Mouse (Mus musculus): ENCODE data around the gene Frs3. TPM values are rescaled to one million over a fixed set of nuclear protein-coding genes. Genes with fewer than 3 reads are reported as not detected.

Frs3 gene
- polyA plus RNA-seq, 1 experiment from 2014 or later: 32.3 TPM

- no peak for DNase-seq
- Histone ChIP-seq H3K27me3 (ENCODE audit: control insufficient read depth, insufficient read depth, low read length) (no peaks in the 10 kb centered on the region), H3K4me1 (ENCODE audit: control insufficient read depth, insufficient read depth, low read length) (no peaks in the 10 kb centered on the region), H3K9ac (replicated peaks; ENCODE audit: low read length) (no peak overlapping the region), H3K4me3 (replicated peaks; ENCODE audit: low read depth, low read length) (no peak overlapping the region), H3K9me3 (ENCODE audit: control insufficient read depth, low read length) (no peaks in the 10 kb centered on the region), H3K4me2 (ENCODE audit: low read length) (no peak overlapping the region), H3K27ac (replicated peaks; ENCODE audit: low read depth, low read length) (no peak overlapping the region), H3K36me3 (ENCODE audit: control insufficient read depth, insufficient read depth, low read length) (peaks cover 73% of the 10 kb centered on the region)
- ATAC-seq (ENCODE audit: low FRiP score, low TSS enrichment): no peak
- WGBS: 88% methylated on average over 5 of the region's 5 CpGs
These were observed 10.1 kb upstream of the Frs3 start for GRCm38 (mm10) chr17:47678702-47679101.

DNA sequence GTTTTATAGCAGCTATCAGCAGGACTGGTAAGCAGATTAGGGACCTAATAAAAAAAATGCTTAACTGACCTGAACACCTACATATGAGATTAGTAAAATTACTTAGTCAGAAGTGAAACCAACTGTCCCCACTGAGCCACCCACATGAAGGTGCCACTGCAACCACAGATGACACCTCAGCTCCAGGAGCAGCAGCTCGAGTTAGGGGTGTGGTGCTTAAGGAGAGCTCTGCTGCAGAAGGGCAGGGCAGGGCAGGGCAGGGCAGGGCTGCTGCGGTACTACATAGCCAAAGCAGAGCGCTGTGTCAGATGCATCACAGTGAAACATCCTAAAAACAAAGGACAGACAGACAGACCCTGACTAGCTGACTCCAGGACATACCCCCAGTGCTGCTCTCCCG, 6.0 kb upstream of the Frs3 start:
- ATAC-seq (ENCODE audit: low FRiP score, low TSS enrichment) (no peak), DNase-seq (no peak)
- Histone ChIP-seq H3K36me3 (ENCODE audit: control insufficient read depth, insufficient read depth, low read length) (peaks cover 83% of the 10 kb centered on the region), H3K9me3 (ENCODE audit: control insufficient read depth, low read length) (no peaks in the 10 kb centered on the region), H3K4me2 (ENCODE audit: low read length) (no peak overlapping the region), H3K27me3 (ENCODE audit: control insufficient read depth, insufficient read depth, low read length) (no peaks in the 10 kb centered on the region), H3K4me1 (ENCODE audit: control insufficient read depth, insufficient read depth, low read length) (peaks cover 8% of the 10 kb centered on the region), H3K9ac (replicated peaks; ENCODE audit: low read length) (no peak overlapping the region), H3K4me3 (replicated peaks; ENCODE audit: low read depth, low read length) (no peak overlapping the region), H3K27ac (replicated peaks; ENCODE audit: low read depth, low read length) (no peak overlapping the region)
- WGBS: 85% methylated on average over 4 of the region's 4 CpGs

DNA sequence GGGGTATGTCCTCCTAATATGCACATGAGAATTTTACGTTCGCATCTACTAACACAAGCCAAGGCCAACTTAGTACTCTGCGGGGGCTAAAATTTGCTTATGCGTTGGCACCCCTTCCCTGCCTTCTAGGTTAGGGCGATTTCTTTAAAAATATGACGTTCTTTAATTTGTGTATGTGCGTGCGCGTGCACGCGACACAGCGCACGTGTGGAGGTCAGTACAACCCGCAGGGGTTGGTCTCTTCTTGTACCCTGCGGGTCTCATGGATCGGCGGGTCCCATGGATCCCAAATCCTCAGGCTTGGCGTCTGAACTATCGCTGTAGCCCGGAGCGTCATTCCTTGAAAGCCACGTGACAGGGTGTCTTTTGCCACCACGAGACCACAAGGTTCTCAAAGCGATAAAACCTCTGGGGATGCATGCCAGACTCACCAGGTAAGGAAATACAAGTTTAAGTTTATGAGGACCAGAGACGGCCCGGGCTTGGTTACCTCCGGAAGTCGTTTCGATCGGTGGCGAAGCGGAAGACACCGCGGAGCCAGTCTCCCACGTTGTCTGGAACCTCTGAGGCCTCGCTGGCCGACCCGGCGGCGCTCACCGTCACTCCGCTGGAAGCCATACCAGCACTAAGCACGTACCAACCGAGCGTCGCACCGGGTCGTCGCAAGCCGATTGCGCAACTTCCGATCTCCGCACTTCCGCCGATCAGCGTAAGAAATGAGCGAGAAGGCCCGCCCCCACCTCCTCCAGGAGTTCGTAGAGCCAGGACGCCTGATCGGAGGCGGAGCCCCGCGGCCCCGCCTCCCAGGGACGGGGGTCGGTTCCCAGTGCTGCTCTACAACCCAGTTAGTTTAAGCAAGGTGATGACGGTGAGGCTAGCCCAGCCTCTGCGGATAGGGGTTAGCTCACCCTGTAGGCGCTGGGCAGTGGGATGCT, 1.2 kb upstream of the Frs3 start:
- Histone ChIP-seq H3K9ac (replicated peaks; ENCODE audit: low read length) (peak overlapping the region; percentile 83), H3K4me1 (ENCODE audit: control insufficient read depth, insufficient read depth, low read length) (peaks cover 15% of the 10 kb centered on the region), H3K4me2 (ENCODE audit: low read length) (peak overlapping the region; percentile 84), H3K27me3 (ENCODE audit: control insufficient read depth, insufficient read depth, low read length) (no peaks in the 10 kb centered on the region), H3K36me3 (ENCODE audit: control insufficient read depth, insufficient read depth, low read length) (peaks cover 38% of the 10 kb centered on the region), H3K4me3 (replicated peaks; ENCODE audit: low read depth, low read length) (peak overlapping the region; percentile 63), H3K27ac (replicated peaks; ENCODE audit: low read depth, low read length) (peak overlapping the region; percentile 86), H3K9me3 (ENCODE audit: control insufficient read depth, low read length) (no peaks in the 10 kb centered on the region)
- 2% methylated on average over 70 of the region's 70 CpGs for WGBS
- ATAC-seq (ENCODE audit: low FRiP score, low TSS enrichment): peak; percentile 92
- peak; percentile 99 for DNase-seq

DNA sequence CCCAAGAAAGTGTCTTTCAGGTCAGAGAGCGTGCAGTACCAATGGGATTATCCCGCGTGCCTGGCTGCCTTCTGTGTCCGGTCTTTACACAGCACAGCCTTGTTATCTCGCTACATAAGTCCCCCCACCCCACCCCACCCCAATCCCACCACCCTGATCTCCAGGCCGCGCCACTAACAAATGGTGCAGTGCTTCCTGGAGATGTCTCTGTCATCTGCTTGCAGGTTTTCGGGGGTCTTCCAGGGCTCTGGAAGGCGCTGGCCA, 554 bp upstream of the Frs3 start, which contains the start of gene Tomm6:
Gene Tomm6, minus strand, starts transcription at position 43 of the 264 bp plus-strand sequence.
- WGBS: 0% methylated on average over 9 of the region's 9 CpGs
- Histone ChIP-seq H3K27ac (replicated peaks; ENCODE audit: low read depth, low read length) (peak within 1 kb of the TSS; percentile 86), H3K9me3 (ENCODE audit: control insufficient read depth, low read length) (no peaks in the 10 kb centered on the region), H3K4me2 (ENCODE audit: low read length) (peak within 1 kb of the TSS; percentile 84), H3K4me1 (ENCODE audit: control insufficient read depth, insufficient read depth, low read length) (peaks cover 15% of the 10 kb centered on the region), H3K4me3 (replicated peaks; ENCODE audit: low read depth, low read length) (peak within 1 kb of the TSS; percentile 63), H3K27me3 (ENCODE audit: control insufficient read depth, insufficient read depth, low read length) (no peaks in the 10 kb centered on the region), H3K9ac (replicated peaks; ENCODE audit: low read length) (peak within 1 kb of the TSS; percentile 83), H3K36me3 (ENCODE audit: control insufficient read depth, insufficient read depth, low read length) (peaks cover 32% of the 10 kb centered on the region)
- DNase-seq: no peak
- ATAC-seq (ENCODE audit: low FRiP score, low TSS enrichment): no peak; the same call in 1 of the 2 replicates

DNA sequence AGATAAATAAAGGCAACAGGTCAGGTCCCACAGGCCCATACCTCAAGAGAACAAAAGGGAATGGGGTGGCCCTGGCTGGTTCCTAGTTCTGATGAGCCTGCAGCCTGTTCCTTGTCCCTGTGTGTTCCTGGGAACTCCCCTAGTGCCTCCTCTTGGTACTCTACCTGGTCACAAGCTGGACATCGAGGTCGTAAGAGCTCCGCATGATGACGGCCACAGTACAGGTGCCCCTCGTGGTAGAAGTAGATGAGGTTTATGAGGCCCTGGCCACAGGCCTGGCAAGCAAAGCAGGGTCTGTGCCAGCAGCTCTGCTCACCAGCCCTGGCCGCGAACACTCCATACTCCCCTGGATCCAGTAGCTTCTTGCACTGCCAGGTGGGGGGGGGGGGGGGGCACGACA, 1.1 kb downstream of the Frs3 start:
- peak overlapping the region; percentile 63; the same call in 1 of the 2 replicates for H3K4me3 ChIP-seq (replicated peaks; ENCODE audit: low read depth, low read length)
- no peaks in the 10 kb centered on the region for H3K27me3 ChIP-seq (ENCODE audit: control insufficient read depth, insufficient read depth, low read length)
- DNase-seq (no peak), ATAC-seq (ENCODE audit: low FRiP score, low TSS enrichment) (no peak)
- H3K27ac ChIP-seq (replicated peaks; ENCODE audit: low read depth, low read length): no peak overlapping the region
- H3K4me2 ChIP-seq (ENCODE audit: low read length): peak overlapping the region; percentile 84
- H3K9me3 ChIP-seq (ENCODE audit: control insufficient read depth, low read length): no peaks in the 10 kb centered on the region
- peaks cover 18% of the 10 kb centered on the region for H3K4me1 ChIP-seq (ENCODE audit: control insufficient read depth, insufficient read depth, low read length)
- no peak overlapping the region for H3K9ac ChIP-seq (replicated peaks; ENCODE audit: low read length)
- WGBS: 86% methylated on average over 8 of the region's 8 CpGs
- peaks cover 16% of the 10 kb centered on the region for H3K36me3 ChIP-seq (ENCODE audit: control insufficient read depth, insufficient read depth, low read length)

DNA sequence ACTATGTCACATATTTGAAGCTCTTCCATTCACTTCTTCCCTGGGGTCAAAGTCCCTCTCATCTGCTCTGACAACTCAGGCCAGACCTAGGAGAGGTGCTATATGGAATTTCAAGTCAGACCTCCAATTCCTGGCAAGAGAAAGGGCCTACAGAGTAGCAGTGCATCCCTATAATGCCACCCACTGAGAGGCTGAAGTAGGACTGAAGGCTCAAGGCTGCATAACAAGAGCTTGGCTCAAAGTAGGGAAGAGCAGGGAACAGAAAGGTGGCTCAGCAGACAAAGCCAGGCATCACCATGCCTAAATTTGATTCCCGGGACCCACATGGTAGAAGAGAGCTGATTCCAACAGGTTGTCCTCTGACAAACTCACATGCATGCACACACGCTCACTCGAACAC, 2.8 kb downstream of the Frs3 start:
- H3K27me3 ChIP-seq (ENCODE audit: control insufficient read depth, insufficient read depth, low read length): no peaks in the 10 kb centered on the region
- WGBS: 96% methylated on average over 3 of the region's 3 CpGs
- no peaks in the 10 kb centered on the region for H3K9me3 ChIP-seq (ENCODE audit: control insufficient read depth, low read length)
- no peak overlapping the region for H3K4me3 ChIP-seq (replicated peaks; ENCODE audit: low read depth, low read length)
- H3K9ac ChIP-seq (replicated peaks; ENCODE audit: low read length): no peak overlapping the region
- H3K36me3 ChIP-seq (ENCODE audit: control insufficient read depth, insufficient read depth, low read length): no peaks in the 10 kb centered on the region
- no peak overlapping the region for H3K27ac ChIP-seq (replicated peaks; ENCODE audit: low read depth, low read length)
- no peak overlapping the region for H3K4me2 ChIP-seq (ENCODE audit: low read length)
- ATAC-seq (ENCODE audit: low FRiP score, low TSS enrichment): no peak
- peaks cover 21% of the 10 kb centered on the region for H3K4me1 ChIP-seq (ENCODE audit: control insufficient read depth, insufficient read depth, low read length)
- DNase-seq: no peak

GRCm38 (mm10) chr17:47693671-47694441, 5.0 kb downstream of the Frs3 start:
- WGBS: 31% methylated on average over 13 of the region's 13 CpGs
- Histone ChIP-seq H3K36me3 (ENCODE audit: control insufficient read depth, insufficient read depth, low read length) (peaks cover under 1% of the 10 kb centered on the region), H3K9me3 (ENCODE audit: control insufficient read depth, low read length) (no peaks in the 10 kb centered on the region), H3K4me3 (replicated peaks; ENCODE audit: low read depth, low read length) (peak overlapping the region; percentile 70), H3K27me3 (ENCODE audit: control insufficient read depth, insufficient read depth, low read length) (no peaks in the 10 kb centered on the region), H3K4me1 (ENCODE audit: control insufficient read depth, insufficient read depth, low read length) (0 out of 2 replicates have a peak, but pooled peaks cover 13% of the 10 kb centered on the region), H3K9ac (replicated peaks; ENCODE audit: low read length) (peak overlapping the region; percentile 86), H3K27ac (replicated peaks; ENCODE audit: low read depth, low read length) (peak overlapping the region; percentile 82; the same call in 1 of the 2 replicates), H3K4me2 (ENCODE audit: low read length) (peak overlapping the region; percentile 63)
- DNase-seq: no peak
- no peak for ATAC-seq (ENCODE audit: low FRiP score, low TSS enrichment)

GRCm38 (mm10) chr17:47694442-47694502, 5.4 kb downstream of the Frs3 start, which contains the start of gene Gm21981:
TSS of gene Gm21981 (minus strand) at chr17:47694455.
- H3K9ac ChIP-seq (replicated peaks; ENCODE audit: low read length): peak within 1 kb of the TSS; percentile 86
- DNase-seq (no peak), ATAC-seq (ENCODE audit: low FRiP score, low TSS enrichment) (no peak)
- H3K4me2 ChIP-seq (ENCODE audit: low read length): peak within 1 kb of the TSS; percentile 63
- H3K4me1 ChIP-seq (ENCODE audit: control insufficient read depth, insufficient read depth, low read length): 0 out of 2 replicates have a peak, but pooled peaks cover 13% of the 10 kb centered on the region
- peaks cover 5% of the 10 kb centered on the region for H3K36me3 ChIP-seq (ENCODE audit: control insufficient read depth, insufficient read depth, low read length)
- H3K27me3 ChIP-seq (ENCODE audit: control insufficient read depth, insufficient read depth, low read length): no peaks in the 10 kb centered on the region
- peak within 1 kb of the TSS; percentile 82 for H3K27ac ChIP-seq (replicated peaks; ENCODE audit: low read depth, low read length)
- peak within 1 kb of the TSS; percentile 70 for H3K4me3 ChIP-seq (replicated peaks; ENCODE audit: low read depth, low read length)
- 0% methylated on average over 3 of the region's 3 CpGs for WGBS
- H3K9me3 ChIP-seq (ENCODE audit: control insufficient read depth, low read length): no peaks in the 10 kb centered on the region

Data from midbrain, embryonic 14.5 days (tissue).